Mouse (Mus musculus) thymus, adult 2 months (tissue): Measurements from ENCODE around the gene Ttbk1. TPM values are rescaled to one million over a fixed set of nuclear protein-coding genes. Genes with fewer than 3 reads are reported as not detected.

Experiments used
- DNase-seq: peaks from one replicate; pipeline ENCODE4 v3.0.0; 2021
- H3K27ac ChIP-seq: fragments of 200-500 bp; 2 replicates; pipeline ENCODE4 v1.5.1; 2012; ENCODE audit warnings: low read length, control low read depth; ENCODE audit not compliant: control insufficient read depth, insufficient read depth
- H3K27me3 ChIP-seq: fragments of 200-500 bp; 2 replicates; pipeline ENCODE4 v1.6.1; 2012; ENCODE audit warnings: mild to moderate bottlenecking, low read length, moderate library complexity, mixed read lengths; ENCODE audit not compliant: control insufficient read depth, insufficient read depth
- H3K36me3 ChIP-seq: fragments of 200-500 bp; 2 replicates; pipeline ENCODE4 v1.6.1; 2012; ENCODE audit warnings: mild to moderate bottlenecking, low read length, moderate library complexity; ENCODE audit not compliant: control insufficient read depth, insufficient read depth
- H3K4me1 ChIP-seq: fragments of 200-500 bp; replicated peaks from 2 replicates; pipeline ENCODE4 v1.6.1; 2012; ENCODE audit warnings: low read length; ENCODE audit not compliant: control insufficient read depth, insufficient read depth
- H3K4me3 ChIP-seq: fragments of 200-500 bp; 2 replicates; pipeline ENCODE4 v1.5.1; 2012; ENCODE audit warnings: mild to moderate bottlenecking, low read length, control low read depth, moderate library complexity; ENCODE audit not compliant: control insufficient read depth, insufficient read depth
- CTCF ChIP-seq: fragments of 200-500 bp; IDR thresholded peaks from 2 replicates; pipeline ENCODE4 v1.5.1; 2012; ENCODE audit warnings: mild to moderate bottlenecking, control low read depth, low read length, moderate library complexity, borderline replicate concordance; ENCODE audit not compliant: control insufficient read depth, poor library complexity, insufficient read depth; ENCODE audit errors: extremely low read depth
- POLR2A ChIP-seq: fragments of 200-500 bp; IDR thresholded peaks from 2 replicates; pipeline ENCODE4 v1.6.1; 2012; ENCODE audit warnings: mild to moderate bottlenecking, low read length, control low read depth, moderate library complexity; ENCODE audit not compliant: control insufficient read depth, poor library complexity, insufficient read depth; ENCODE audit errors: extremely low read depth
- WGBS: fragments of 180-500 bp; shearing (Covaris S2); methylation state at CpG from one replicate; pipeline ENCODE4 v1.1.7; 2018; 5-methylcytosine and 5-hydroxymethylcytosine counted together
- polyA plus RNA-seq: library from polyadenylated mRNA; depleted of rRNA; stranded (reverse); fragments of >200 nt; gene quantifications from 2 replicates; pipeline ENCODE4 v1.2.3, GENCODE M21; 2012; rRNA removed

Gene Ttbk1
- polyA plus RNA-seq, 1 experiment, result 1.0 TPM

GRCm38 (mm10) chr17:46394631-46395030, 92.8 kb downstream of the Ttbk1 start:
- peaks cover 12% of the 10 kb centered on the region; the same call in 1 of the 2 replicates for H3K36me3 ChIP-seq
- H3K4me3 ChIP-seq, result no peak overlapping the region
- no peak for DNase-seq
- H3K27ac ChIP-seq, result no peak overlapping the region
- 97% methylated on average over 1 of the region's 1 CpGs for WGBS
- H3K4me1 ChIP-seq, result no peaks in the 10 kb centered on the region
- no peak for TF ChIP-seq POLR2A
- H3K27me3 ChIP-seq, result no peaks in the 10 kb centered on the region

DNA sequence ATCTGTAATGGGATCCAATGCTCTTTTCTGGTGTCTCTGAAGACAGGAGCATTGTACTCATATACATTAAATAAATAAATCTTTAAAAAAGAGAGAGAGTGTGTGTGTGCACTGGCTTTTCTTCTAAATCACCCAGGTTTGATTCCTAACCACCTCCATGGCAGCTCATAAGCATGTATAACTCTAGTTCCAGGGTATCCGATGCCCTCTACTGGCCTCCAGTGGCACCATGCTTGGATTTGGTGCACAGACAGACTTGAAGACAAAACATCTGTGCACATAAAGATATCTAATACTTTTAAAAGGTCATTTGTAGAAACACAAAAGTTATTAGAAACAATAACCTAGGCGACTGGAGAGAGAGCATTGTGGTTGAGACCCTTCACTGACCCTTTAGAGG, 94.5 kb downstream of the Ttbk1 start:
- DNase-seq, result peak; percentile 40
- no peaks in the 10 kb centered on the region for H3K27me3 ChIP-seq
- H3K36me3 ChIP-seq, result peaks cover 12% of the 10 kb centered on the region; the same call in 1 of the 2 replicates
- H3K4me3 ChIP-seq, result no peak overlapping the region
- H3K27ac ChIP-seq, result no peak overlapping the region
- 57% methylated on average over 2 of the region's 2 CpGs for WGBS
- H3K4me1 ChIP-seq, result no peaks in the 10 kb centered on the region
- TF ChIP-seq CTCF, result no peak
- no peak for TF ChIP-seq POLR2A

Other genes starting within 250 kb of the Ttbk1 start
- 52.6 and 60.6 TPM in 2 replicates for gene Polr1c, start 239.6 kb downstream of the Ttbk1 start, polyA plus RNA-seq
- 250 and 292 TPM in 2 replicates for gene Yipf3, start 239.6 kb downstream of the Ttbk1 start, polyA plus RNA-seq
- gene Lrrc73, start 234.1 kb downstream of the Ttbk1 start, polyA plus RNA-seq, result 4.2 and 5.3 TPM in 2 replicates
- 98.7 and 106 TPM in 2 replicates for gene Tjap1, start 204.6 kb downstream of the Ttbk1 start, polyA plus RNA-seq
- gene Dlk2, start 190.3 kb downstream of the Ttbk1 start, polyA plus RNA-seq, result 8.5 and 11.3 TPM in 2 replicates
- 31.8 and 33.4 TPM in 2 replicates for gene Abcc10, start 159.3 kb downstream of the Ttbk1 start, polyA plus RNA-seq
- 18.3 and 20.7 TPM in 2 replicates for gene Zfp318, start 103.9 kb downstream of the Ttbk1 start, polyA plus RNA-seq
- 348 and 429 TPM in 2 replicates for gene Crip3, start 58.7 kb downstream of the Ttbk1 start, polyA plus RNA-seq
- 1.2 and 3.3 TPM in 2 replicates for gene Slc22a7, start 49.2 kb downstream of the Ttbk1 start, polyA plus RNA-seq
- 14.0 and 17.7 TPM in 2 replicates for gene Dnph1, start 9.0 kb upstream of the Ttbk1 start, polyA plus RNA-seq
- gene Cul9, start 58.7 kb upstream of the Ttbk1 start, polyA plus RNA-seq, result 21.8 and 22.0 TPM in 2 replicates
- 297 and 310 TPM in 2 replicates for gene Srf, start 68.5 kb upstream of the Ttbk1 start, polyA plus RNA-seq
- gene Ptk7, start 141.8 kb upstream of the Ttbk1 start, polyA plus RNA-seq, result 11.9 and 15.8 TPM in 2 replicates
- gene Klc4, start 158.3 kb upstream of the Ttbk1 start, polyA plus RNA-seq, result 22.6 and 24.0 TPM in 2 replicates
- 68.3 and 91.0 TPM in 2 replicates for gene Mrpl2, start 158.6 kb upstream of the Ttbk1 start, polyA plus RNA-seq
- 47.9 and 50.1 TPM in 2 replicates for gene Cul7, start 162.7 kb upstream of the Ttbk1 start, polyA plus RNA-seq
- 43.8 and 47.8 TPM in 2 replicates for gene Rrp36, start 186.7 kb upstream of the Ttbk1 start, polyA plus RNA-seq
- 47.8 and 55.7 TPM in 2 replicates for gene Mea1, start 191.1 kb upstream of the Ttbk1 start, polyA plus RNA-seq
- gene Klhdc3, start 193.2 kb upstream of the Ttbk1 start, polyA plus RNA-seq, result 116 and 124 TPM in 2 replicates
- gene Ppp2r5d, start 217.4 kb upstream of the Ttbk1 start, polyA plus RNA-seq, result 113 and 117 TPM in 2 replicates
- gene Pex6, start 223.8 kb upstream of the Ttbk1 start, polyA plus RNA-seq, result 105 and 113 TPM in 2 replicates
- gene Gnmt, start 241.5 kb upstream of the Ttbk1 start, polyA plus RNA-seq, result 4.4 and 10.6 TPM in 2 replicates